Mouse (Mus musculus) CH12.LX (cell line): ENCODE results near the gene Bmp8b. TPM values are rescaled to one million over a fixed set of nuclear protein-coding genes. Genes with fewer than 3 reads are reported as not detected.
A peak's percentile ranks its signal among the peaks of the same experiment; 100 is the strongest.

Source experiments
- DNase-seq: peaks from one replicate; pipeline ENCODE4 v3.0.0-alpha.2; 2013; ENCODE audit errors: extremely low read depth
- H3K27ac ChIP-seq: 2 replicates; pipeline ENCODE4 v1.5.1; 2012; ENCODE audit warnings: low read depth, mild to moderate bottlenecking, control low read depth, moderate library complexity; ENCODE audit not compliant: insufficient read depth
- H3K27me3 ChIP-seq: replicated peaks from 2 replicates; pipeline ENCODE3; 2012; ENCODE audit warnings: inconsistent platforms
- H3K36me3 ChIP-seq, 2 experiments: replicated peaks in 1 of 2; 2 replicates each; pipeline versions ENCODE3 to v1.6.1; 2012; ENCODE audit warnings: inconsistent platforms in 1 of 2, low read length in 1 of 2, mild to moderate bottlenecking in 1 of 2, mixed read lengths in 1 of 2, moderate library complexity in 1 of 2; ENCODE audit not compliant: control insufficient read depth in 1 of 2, insufficient read depth in 1 of 2
- H3K4me1 ChIP-seq, 2 experiments: 2 replicates each; pipeline ENCODE4 v1.6.1; 2012; ENCODE audit warnings: inconsistent platforms in 1 of 2, moderate library complexity in 1 of 2; ENCODE audit not compliant: insufficient read depth in 2 of 2, control insufficient read depth in 1 of 2
- H3K4me2 ChIP-seq: 2 replicates; pipeline ENCODE4 v1.6.1; 2012; ENCODE audit warnings: low read depth, mild to moderate bottlenecking, control low read depth; ENCODE audit not compliant: poor library complexity, insufficient read depth, severe bottlenecking
- H3K4me3 ChIP-seq, 3 experiments: fragments of 150-350 bp in 1 of 3; sonication (generic) in 1 of 3; replicated peaks in 1 of 3; 2 replicates each; pipeline versions ENCODE3 to v1.5.1; 2011 to 2012; ENCODE audit warnings: low read depth in 2 of 3, low read length in 2 of 3, mild to moderate bottlenecking in 2 of 3, moderate library complexity in 2 of 3, control low read depth in 1 of 3, improper control_type of control experiment in 1 of 3, inconsistent platforms in 1 of 3, mixed read lengths in 1 of 3; ENCODE audit not compliant: poor library complexity in 1 of 3
- H3K79me2 ChIP-seq: replicated peaks from 2 replicates; pipeline ENCODE4 v1.6.1; 2012; ENCODE audit warnings: mild to moderate bottlenecking, moderate library complexity; ENCODE audit not compliant: control insufficient read depth, poor library complexity, insufficient read depth, severe bottlenecking; ENCODE audit errors: extremely low read depth
- H3K9ac ChIP-seq: 2 replicates; pipeline ENCODE4 v1.6.1; 2012; ENCODE audit warnings: low read depth, mild to moderate bottlenecking, control low read depth, moderate library complexity; ENCODE audit not compliant: insufficient read depth
- H3K9me3 ChIP-seq: replicated peaks from 2 replicates; pipeline ENCODE3; 2012; ENCODE audit warnings: low read length, inconsistent platforms, mixed read lengths
- CHD1 ChIP-seq: IDR thresholded peaks from 2 replicates; pipeline ENCODE4 v1.6.1; 2012; ENCODE audit warnings: low read depth, low read length, improper control_type of control experiment, inconsistent platforms
- CTCF ChIP-seq, 2 experiments: IDR thresholded peaks in 1 of 2; conservative IDR thresholded peaks in 1 of 2; 2 replicates each; pipeline ENCODE4 v1.5.1; 2011 to 2012; ENCODE audit warnings: low read depth in 2 of 2, low read length in 2 of 2, improper control_type of control experiment in 1 of 2, inconsistent platforms in 1 of 2, mild to moderate bottlenecking in 1 of 2, moderate library complexity in 1 of 2
- EP300 ChIP-seq: IDR thresholded peaks from 2 replicates; pipeline ENCODE4 v1.6.1; 2011; ENCODE audit warnings: low read length, improper control_type of control experiment
- ETS1 ChIP-seq: conservative IDR thresholded peaks from 2 replicates; pipeline ENCODE4 v1.6.1; 2012; ENCODE audit warnings: low read depth, mild to moderate bottlenecking, inconsistent platforms, low read length, improper control_type of control experiment, moderate library complexity
- HCFC1 ChIP-seq: IDR thresholded peaks from 2 replicates; pipeline ENCODE4 v1.6.1; 2012; ENCODE audit warnings: low read depth, mild to moderate bottlenecking, inconsistent platforms, low read length, improper control_type of control experiment
- IRF4 ChIP-seq: IDR thresholded peaks from 2 replicates; pipeline ENCODE4 v1.6.1; 2014; ENCODE audit warnings: low read depth, mild to moderate bottlenecking, inconsistent platforms, low read length, improper control_type of control experiment
- MAZ ChIP-seq: IDR thresholded peaks from 2 replicates; pipeline ENCODE4 v1.6.1; 2012; ENCODE audit warnings: low read depth, mild to moderate bottlenecking, inconsistent platforms, low read length, improper control_type of control experiment, moderate library complexity
- NELFE ChIP-seq: IDR thresholded peaks from 2 replicates; pipeline ENCODE4 v1.6.1; 2011; ENCODE audit warnings: low read depth, low read length, improper control_type of control experiment
- RAD21 ChIP-seq: IDR thresholded peaks from 2 replicates; pipeline ENCODE4 v1.6.1; 2011; ENCODE audit warnings: low read depth, mild to moderate bottlenecking, low read length, improper control_type of control experiment, moderate library complexity
- SMC3 ChIP-seq: IDR thresholded peaks from 2 replicates; pipeline ENCODE4 v1.6.1; 2011; ENCODE audit warnings: low read depth, low read length, improper control_type of control experiment
- TCF12 ChIP-seq: IDR thresholded peaks from 2 replicates; pipeline ENCODE4 v1.6.1; 2014; ENCODE audit warnings: low read depth, mild to moderate bottlenecking, inconsistent platforms, low read length, improper control_type of control experiment
- USF1 ChIP-seq: IDR thresholded peaks from 2 replicates; pipeline ENCODE4 v1.6.1; 2014; ENCODE audit warnings: low read depth, mild to moderate bottlenecking, inconsistent platforms, low read length, improper control_type of control experiment
- ZC3H11A ChIP-seq: IDR thresholded peaks from 2 replicates; pipeline ENCODE4 v1.6.1; 2012; ENCODE audit warnings: low read depth, mild to moderate bottlenecking, inconsistent platforms, low read length, improper control_type of control experiment
- dilution Hi-C: fragments of 300-500 bp; cut with MboI; formaldehyde crosslinking; loops from 2 replicates; pipeline ENCODE4 v1.14.3; 2020; ENCODE audit warnings: low sequenced_read_pairs; ENCODE audit not compliant: extremely low pct_unique_long_range_greater_than_20kb, extremely low pct_ligation_motif_present
- in situ Hi-C: fragments of 300-500 bp; cut with MboI; formaldehyde crosslinking; loops from 3 replicates; pipeline ENCODE4 v1.14.3; 2019; ENCODE audit warnings: low sequenced_read_pairs, low pct_ligation_motif_present, low pct_unique_long_range_greater_than_20kb, mixed read lengths
- polyA plus RNA-seq: library from polyadenylated mRNA; unstranded; fragments of >175 nt; gene quantifications from 2 replicates; pipeline ENCODE4 v1.2.1, GENCODE M21; 2012; ENCODE audit warnings: low read depth; ENCODE audit not compliant: insufficient read length
- total RNA-seq, 2 experiments: library from RNA; depleted of rRNA; stranded (reverse); fragments of 300-350 nt in 1 of 2; fragments of >200 nt in 1 of 2; gene quantifications; 2 replicates each; pipeline ENCODE4 v1.2.3; 2012 to 2014

Gene Bmp8b
- total and polyA plus RNA-seq, 3 experiments: not detected

- DNase-seq: peak; percentile 71
- Histone ChIP-seq H3K27ac (no peak overlapping the region), H3K4me1 (0 out of 4 replicates have a peak, but pooled peaks cover 0 to 4% of the 10 kb centered on the region in 2 experiments), H3K4me2 (no peak overlapping the region), H3K27me3 (peaks cover 8% of the 10 kb centered on the region), H3K9ac (no peak overlapping the region), H3K9me3 (no peaks in the 10 kb centered on the region), H3K4me3 (no peak overlapping the region), H3K36me3 (no peaks in the 10 kb centered on the region), H3K79me2 (no peaks in the 10 kb centered on the region)
- dilution Hi-C loops (no loop called here), in situ Hi-C loops (loop anchor here (5.0 to 10.0 kb wide), 2 partner anchors 80 to 278 kb away; no protein-coding TSS in a partner anchor)
- TF ChIP-seq ZC3H11A (peak; percentile 58), RAD21 (peak; percentile 91), CTCF (conservative IDR thresholded peaks at IDR 0.05 in 1 of 2, IDR thresholded peaks at IDR 0.05 in 1 of 2; ENCODE audit: low read depth in 2 of 2, low read length in 2 of 2) (peak; percentile 51 to 92), EP300 (no peak), SMC3 (peak; percentile 87), HCFC1 (no peak)
These were observed 22.4 kb upstream of the Bmp8b start for GRCm38 (mm10) chr4:123082283-123083163.

DNA sequence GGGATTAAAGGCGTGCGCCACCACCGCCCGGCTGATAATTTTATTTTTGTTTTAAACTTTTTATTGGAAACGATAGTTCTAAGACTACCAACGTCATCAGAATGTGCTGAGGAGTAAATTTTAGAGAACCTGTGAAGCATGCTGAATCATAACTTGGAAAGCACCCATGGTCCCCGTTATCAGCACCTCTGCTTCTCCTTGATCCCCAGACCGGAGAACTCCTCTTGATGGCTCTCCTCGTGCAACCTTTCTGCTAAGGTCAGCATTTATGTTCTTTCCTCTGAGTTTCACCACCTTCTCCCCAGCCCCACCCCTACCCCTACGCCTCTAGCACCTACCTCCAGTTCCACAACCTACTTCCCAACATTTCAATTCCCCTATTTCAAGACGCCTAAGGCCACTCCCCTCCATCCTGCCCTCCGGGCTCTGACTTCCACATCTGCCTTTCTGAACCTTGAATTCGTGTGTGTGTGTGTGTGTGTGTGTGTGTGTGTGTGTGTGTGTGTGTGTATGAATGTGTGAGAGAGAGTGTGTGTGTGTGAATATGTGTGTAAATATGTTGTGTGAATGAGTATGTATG lies 21.6 kb upstream of the Bmp8b start:
- H3K36me3 ChIP-seq: no peaks in the 10 kb centered on the region
- dilution Hi-C loops: no loop called here
- no peak overlapping the region for H3K9ac ChIP-seq
- H3K4me3 ChIP-seq: no peak overlapping the region
- H3K79me2 ChIP-seq: no peaks in the 10 kb centered on the region
- no peak for DNase-seq
- peaks cover 7% of the 10 kb centered on the region for H3K27me3 ChIP-seq
- H3K4me1 ChIP-seq: 0 out of 4 replicates have a peak, but pooled peaks cover 0 to 4% of the 10 kb centered on the region in 2 experiments
- H3K27ac ChIP-seq: no peak overlapping the region
- in situ Hi-C loops: loop anchor here (5.0 to 10.0 kb wide), 2 partner anchors 81 to 279 kb away; no protein-coding TSS in a partner anchor
- TF ChIP-seq HCFC1 (no peak), NELFE (no peak)
- TF ChIP-seq, all 38 proteins: peak for 0
- no peaks in the 10 kb centered on the region for H3K9me3 ChIP-seq
- no peak overlapping the region for H3K4me2 ChIP-seq

DNA sequence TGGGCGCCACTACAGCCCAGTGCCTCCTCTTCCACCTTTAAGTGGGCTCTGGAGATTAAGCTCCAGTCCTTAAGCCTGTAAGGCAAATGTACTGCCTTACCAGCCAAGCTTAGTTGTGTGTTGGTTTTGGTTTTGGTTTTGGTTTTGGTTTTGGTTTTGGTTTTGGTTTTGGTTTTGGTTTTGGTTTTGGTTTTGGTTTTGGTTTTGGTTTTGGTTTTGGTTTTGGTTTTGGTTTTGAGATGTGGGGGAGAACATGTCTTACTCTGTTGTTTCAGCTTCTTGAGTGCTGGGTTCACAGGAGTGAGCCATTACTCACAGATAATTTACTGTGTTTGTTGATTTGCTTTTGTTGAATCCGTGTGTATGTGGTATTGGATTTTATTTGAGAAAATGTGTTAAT lies 19.7 kb upstream of the Bmp8b start:
- in situ Hi-C loops (loop anchor here (10.0 kb wide), 1 partner anchor 280 kb away; no protein-coding TSS in a partner anchor), dilution Hi-C loops (no loop called here)
- no peak for DNase-seq

More for the DNA sequence above, 19.7 kb upstream of the Bmp8b start:
- Histone ChIP-seq H3K4me3 (no peak overlapping the region), H3K4me1 (0 out of 4 replicates have a peak, but pooled peaks cover 0 to 4% of the 10 kb centered on the region in 2 experiments), H3K4me2 (no peak overlapping the region), H3K27ac (no peak overlapping the region), H3K9ac (no peak overlapping the region), H3K27me3 (no peaks in the 10 kb centered on the region), H3K79me2 (no peaks in the 10 kb centered on the region), H3K36me3 (no peaks in the 10 kb centered on the region), H3K9me3 (no peaks in the 10 kb centered on the region)
- TF ChIP-seq TCF12: no peak
- no peak for TF ChIP-seq MAZ
- TF ChIP-seq EP300: peak; percentile 54
- no peak for TF ChIP-seq USF1
- TF ChIP-seq ETS1: peak; percentile 97
- TF ChIP-seq IRF4: peak; percentile 79
- TF ChIP-seq CHD1: no peak
